Mouse (Mus musculus) megakaryocyte, embryonic 14.5 days (primary cell): Measurements from ENCODE around the gene Cdk5. TPM values are rescaled to one million over a fixed set of nuclear protein-coding genes. Genes with fewer than 3 reads are reported as not detected.

Experiments
- H3K27me3 ChIP-seq: replicated peaks from 2 replicates; pipeline ENCODE3; 2012; ENCODE audit warnings: inconsistent platforms
- H3K36me3 ChIP-seq: replicated peaks from 2 replicates; pipeline ENCODE3; 2012; ENCODE audit warnings: low read length, inconsistent platforms, mixed read lengths
- H3K4me1 ChIP-seq: 2 replicates; pipeline ENCODE4 v1.6.1; 2012; ENCODE audit warnings: inconsistent platforms
- H3K4me3 ChIP-seq: replicated peaks from 2 replicates; pipeline ENCODE3; 2012; ENCODE audit warnings: moderate library complexity, mild to moderate bottlenecking, inconsistent platforms
- H3K9me3 ChIP-seq: 2 replicates; pipeline ENCODE4 v1.6.1; 2012; ENCODE audit warnings: inconsistent platforms
- FLI1 ChIP-seq: IDR thresholded peaks from 2 replicates; pipeline ENCODE4 v1.6.1; 2012; ENCODE audit warnings: low read length, inconsistent platforms, mixed read lengths
- GATA1 ChIP-seq: IDR thresholded peaks from 3 replicates; pipeline ENCODE4 v1.6.1; 2012; ENCODE audit warnings: mixed read lengths, low read length, inconsistent platforms, borderline replicate concordance
- polyA plus RNA-seq: library from polyadenylated mRNA; stranded (reverse); fragments of >175 nt; gene quantifications from 2 replicates; pipeline ENCODE4 v1.2.3, GENCODE M21; 2012; ENCODE audit warnings: low replicate concordance; ENCODE audit not compliant: insufficient read depth

The Cdk5 gene
- polyA plus RNA-seq, 1 experiment, result 14.5 TPM

- no peak for TF ChIP-seq GATA1
- no peak for TF ChIP-seq FLI1
- Histone ChIP-seq H3K9me3 (no peaks in the 10 kb centered on the region), H3K27me3 (no peaks in the 10 kb centered on the region), H3K4me1 (peaks cover 69% of the 10 kb centered on the region), H3K36me3 (peaks cover 18% of the 10 kb centered on the region), H3K4me3 (peak overlapping the region; percentile 99)
These were observed 28.1 kb upstream of the Cdk5 start for GRCm38 (mm10) chr5:24451264-24452029.

GRCm38 (mm10) chr5:24447624-24448298 lies 24.4 kb upstream of the Cdk5 start, which contains the start of gene Tmub1:
Tmub1 (minus strand) TSS chr5:24447854.
- peak within 1 kb of the TSS; percentile 96 for H3K4me3 ChIP-seq
- peaks cover 18% of the 10 kb centered on the region for H3K36me3 ChIP-seq
- no peak for TF ChIP-seq FLI1
- no peak for TF ChIP-seq GATA1
- H3K4me1 ChIP-seq, result peaks cover 65% of the 10 kb centered on the region
- no peaks in the 10 kb centered on the region for H3K27me3 ChIP-seq
- no peaks in the 10 kb centered on the region for H3K9me3 ChIP-seq

- H3K27me3 ChIP-seq, result no peaks in the 10 kb centered on the region
- TF ChIP-seq GATA1 (no peak), FLI1 (no peak)
- peak overlapping the region; percentile 96 for H3K4me3 ChIP-seq
- peaks cover 29% of the 10 kb centered on the region for H3K36me3 ChIP-seq
- no peaks in the 10 kb centered on the region for H3K9me3 ChIP-seq
- peaks cover 61% of the 10 kb centered on the region for H3K4me1 ChIP-seq
These were observed 23.3 kb upstream of the Cdk5 start for GRCm38 (mm10) chr5:24446630-24447029.

- H3K9me3 ChIP-seq, result no peaks in the 10 kb centered on the region
- no peak for TF ChIP-seq FLI1
- no peak for TF ChIP-seq GATA1
- peak overlapping the region; percentile 95 for H3K4me3 ChIP-seq
- peaks cover 52% of the 10 kb centered on the region for H3K4me1 ChIP-seq
- H3K36me3 ChIP-seq, result peaks cover 40% of the 10 kb centered on the region
- no peaks in the 10 kb centered on the region for H3K27me3 ChIP-seq
These were observed 22.2 kb upstream of the Cdk5 start for GRCm38 (mm10) chr5:24445428-24446080.

GRCm38 (mm10) chr5:24444746-24445427 lies 21.6 kb upstream of the Cdk5 start, which contains the start of gene Fastk:
Fastk (minus strand) TSS chr5:24445287.
- peaks cover 51% of the 10 kb centered on the region for H3K4me1 ChIP-seq
- peak within 1 kb of the TSS; percentile 95 for H3K4me3 ChIP-seq
- H3K27me3 ChIP-seq, result no peaks in the 10 kb centered on the region
- H3K9me3 ChIP-seq, result no peaks in the 10 kb centered on the region
- H3K36me3 ChIP-seq, result peaks cover 46% of the 10 kb centered on the region
- TF ChIP-seq FLI1 (no peak), GATA1 (no peak)

- H3K27me3 ChIP-seq, result no peaks in the 10 kb centered on the region
- peak overlapping the region; percentile 95 for H3K4me3 ChIP-seq
- peaks cover 56% of the 10 kb centered on the region for H3K36me3 ChIP-seq
- TF ChIP-seq GATA1, result no peak
- TF ChIP-seq FLI1, result no peak
- H3K4me1 ChIP-seq, result peaks cover 51% of the 10 kb centered on the region
- H3K9me3 ChIP-seq, result no peaks in the 10 kb centered on the region
These were observed 20.6 kb upstream of the Cdk5 start for GRCm38 (mm10) chr5:24443927-24444326.

GRCm38 (mm10) chr5:24443204-24443603 lies 19.9 kb upstream of the Cdk5 start:
- H3K27me3 ChIP-seq, result no peaks in the 10 kb centered on the region
- H3K9me3 ChIP-seq, result no peaks in the 10 kb centered on the region
- TF ChIP-seq FLI1 (no peak), GATA1 (no peak)
- no peak overlapping the region for H3K4me3 ChIP-seq
- H3K4me1 ChIP-seq, result peaks cover 51% of the 10 kb centered on the region
- H3K36me3 ChIP-seq, result peaks cover 63% of the 10 kb centered on the region

- Histone ChIP-seq H3K27me3 (no peaks in the 10 kb centered on the region), H3K4me1 (peaks cover 39% of the 10 kb centered on the region), H3K4me3 (no peak overlapping the region), H3K36me3 (peaks cover 73% of the 10 kb centered on the region), H3K9me3 (no peaks in the 10 kb centered on the region)
- no peak for TF ChIP-seq GATA1
- no peak for TF ChIP-seq FLI1
These were observed 18.7 kb upstream of the Cdk5 start for GRCm38 (mm10) chr5:24442029-24442428.

- no peak overlapping the region for H3K4me3 ChIP-seq
- H3K4me1 ChIP-seq, result peaks cover 30% of the 10 kb centered on the region
- TF ChIP-seq FLI1, result no peak
- TF ChIP-seq GATA1, result no peak
- H3K27me3 ChIP-seq, result no peaks in the 10 kb centered on the region
- peaks cover 82% of the 10 kb centered on the region for H3K36me3 ChIP-seq
- H3K9me3 ChIP-seq, result no peaks in the 10 kb centered on the region
These were observed 17.9 kb upstream of the Cdk5 start for GRCm38 (mm10) chr5:24441187-24441586.

- H3K4me3 ChIP-seq, result no peak overlapping the region
- TF ChIP-seq GATA1 (no peak), FLI1 (no peak)
- no peaks in the 10 kb centered on the region for H3K9me3 ChIP-seq
- peaks cover 99% of the 10 kb centered on the region for H3K36me3 ChIP-seq
- H3K27me3 ChIP-seq, result no peaks in the 10 kb centered on the region
- no peaks in the 10 kb centered on the region for H3K4me1 ChIP-seq
These were observed 10.7 kb upstream of the Cdk5 start for GRCm38 (mm10) chr5:24433993-24434392.
